Mouse (Mus musculus): ENCODE measurements around the gene Sufu.
A peak's percentile ranks its signal among the peaks of the same experiment; 100 is the strongest.

Gene Sufu

GRCm38 (mm10) chr19:46501401-46502068, 104.8 kb downstream of the Sufu start, which contains the start of gene Trim8:
TSS of gene Trim8 (plus strand) at chr19:46501702.
- DNase-seq: peak; percentile 88

DNA sequence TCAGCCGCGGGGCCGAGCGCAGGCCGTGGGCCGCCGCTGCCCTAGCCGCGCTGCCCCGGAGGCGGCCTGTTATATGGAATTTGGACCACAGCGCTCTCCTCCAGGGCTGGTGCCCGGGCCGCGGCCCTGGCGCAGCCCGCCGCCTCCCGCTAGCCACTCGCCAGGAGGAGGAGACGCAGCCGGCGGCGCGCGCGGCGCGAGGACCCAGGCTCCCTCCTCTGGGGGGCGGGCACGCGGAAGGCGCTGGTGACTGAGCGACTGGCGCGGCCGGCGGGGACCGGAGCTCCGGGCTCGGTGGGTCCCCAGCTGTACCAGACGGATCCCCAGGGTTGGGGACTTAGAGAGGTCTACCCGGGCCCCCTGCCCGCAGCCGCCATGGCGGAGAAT, 105.4 kb downstream of the Sufu start:
- peak; percentile 78 for DNase-seq

GRCm38 (mm10) chr19:46502471-46503166, 105.9 kb downstream of the Sufu start:
- DNase-seq: peak; percentile 74

DNA sequence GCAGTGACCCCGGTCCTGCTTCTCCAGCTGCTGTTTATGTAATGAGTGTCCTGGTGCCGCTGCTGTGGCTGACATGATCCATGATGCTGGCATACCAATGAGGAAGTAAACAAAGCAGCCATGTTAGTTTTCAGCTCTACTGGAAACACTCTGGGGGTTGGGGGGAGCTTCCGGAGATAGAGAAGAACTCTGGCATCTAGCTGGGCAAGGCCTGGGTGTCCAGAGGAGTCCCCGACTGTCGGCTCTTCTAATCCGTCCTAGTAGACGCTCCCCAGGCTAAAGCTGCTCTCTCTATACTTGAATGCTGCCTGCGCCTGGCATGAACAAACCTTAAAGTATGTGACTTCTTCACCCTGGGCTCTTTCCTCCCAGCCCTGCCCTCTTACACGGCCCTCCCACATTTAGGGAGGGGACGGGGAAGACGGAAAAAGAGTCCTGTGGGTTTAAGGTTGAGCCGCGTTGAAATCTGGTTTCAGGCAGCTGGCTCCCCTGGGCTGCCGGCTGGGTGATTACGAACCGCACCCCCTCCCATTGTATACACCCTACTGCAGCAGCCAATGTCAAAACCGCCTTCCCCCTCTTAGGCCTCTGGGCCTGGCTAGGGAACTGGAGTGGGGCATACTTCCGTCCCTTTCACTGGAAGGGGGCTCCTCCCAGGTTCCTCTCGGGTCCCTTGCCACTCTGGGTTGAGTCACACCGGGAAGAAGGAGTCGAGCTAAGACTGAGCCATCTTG, 106.8 kb downstream of the Sufu start:
- peak; percentile 75 for DNase-seq

DNA sequence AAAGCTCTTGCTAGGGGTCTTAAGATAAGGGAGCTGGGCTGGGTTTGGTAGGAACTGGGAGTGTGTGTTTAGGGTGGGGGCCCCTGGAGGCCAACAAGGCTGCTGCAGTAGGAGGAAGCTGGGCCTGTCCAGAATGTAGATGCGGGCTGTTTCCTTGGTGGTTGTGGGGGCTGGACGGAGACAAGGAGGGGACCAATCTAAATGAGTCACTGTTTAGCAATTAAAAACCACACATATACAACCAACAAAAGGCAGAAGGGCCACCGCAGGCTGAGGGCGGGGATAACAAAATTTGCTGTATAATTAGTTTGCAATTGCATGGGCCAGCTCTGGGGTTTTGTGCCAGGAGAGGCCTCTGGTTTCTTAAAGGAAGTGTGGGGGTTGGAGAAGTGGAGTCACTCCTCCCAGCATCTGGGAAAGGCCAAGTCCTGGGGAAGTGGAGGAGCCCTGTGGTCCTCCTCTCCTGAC, 107.4 kb downstream of the Sufu start:
- DNase-seq: no peak

- no peak for DNase-seq
These were observed 108.2 kb downstream of the Sufu start for GRCm38 (mm10) chr19:46504822-46505417.

DNA sequence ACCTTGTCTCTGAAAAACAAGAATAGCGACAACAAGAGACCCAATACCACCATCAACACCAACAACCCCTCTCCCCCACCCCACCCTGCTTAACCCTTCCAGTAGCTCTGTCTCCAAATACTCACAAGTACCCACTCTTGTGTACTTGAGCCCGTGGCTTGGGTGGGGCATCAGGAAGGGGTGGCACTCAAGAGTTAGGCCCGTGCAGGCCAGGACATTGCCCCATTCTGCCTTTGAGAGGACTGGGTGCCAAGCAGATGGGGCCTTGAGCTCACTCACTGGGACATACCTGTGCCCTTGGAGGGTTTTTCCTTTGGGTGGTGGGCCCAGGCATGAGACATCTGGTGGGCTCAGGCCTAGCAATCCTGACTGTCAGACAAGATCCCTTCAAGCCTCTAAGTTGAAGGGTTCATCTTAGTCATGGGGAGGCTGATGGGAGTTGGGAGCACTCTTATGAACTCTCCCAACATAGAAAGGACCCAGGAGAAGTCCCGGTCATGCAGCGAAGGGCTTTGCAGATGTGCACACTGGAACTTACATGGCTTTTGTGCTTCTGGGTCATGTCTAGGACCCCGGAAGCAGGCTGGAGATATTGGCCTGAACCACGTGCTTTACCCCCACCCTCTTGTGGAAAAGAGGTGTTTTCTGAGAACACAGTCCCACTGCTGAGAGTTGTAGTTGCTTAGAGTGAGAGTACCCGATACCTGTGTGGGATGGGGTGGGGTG, 109.1 kb downstream of the Sufu start:
- DNase-seq: no peak

DNA sequence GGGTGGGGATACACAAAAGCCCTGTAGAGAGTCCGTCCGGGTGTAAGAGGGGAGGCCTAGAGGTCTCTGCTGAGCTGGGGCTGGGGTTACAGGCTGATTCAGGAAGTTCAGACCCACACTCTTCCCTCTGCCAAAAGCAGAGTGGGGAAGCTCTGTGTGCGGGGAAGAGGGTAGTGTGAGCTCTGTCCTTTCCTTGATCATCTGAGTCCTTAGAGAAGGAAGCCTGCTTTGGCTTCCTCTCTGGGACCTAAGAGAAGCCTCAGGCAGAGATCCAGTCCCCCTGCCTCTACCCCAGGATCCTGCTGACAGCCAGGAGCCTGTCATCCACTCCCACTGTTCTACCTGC, 109.6 kb downstream of the Sufu start:
- no peak for DNase-seq

- DNase-seq: peak; percentile 71
These were observed 110.5 kb downstream of the Sufu start for GRCm38 (mm10) chr19:46507181-46507581.

DNA sequence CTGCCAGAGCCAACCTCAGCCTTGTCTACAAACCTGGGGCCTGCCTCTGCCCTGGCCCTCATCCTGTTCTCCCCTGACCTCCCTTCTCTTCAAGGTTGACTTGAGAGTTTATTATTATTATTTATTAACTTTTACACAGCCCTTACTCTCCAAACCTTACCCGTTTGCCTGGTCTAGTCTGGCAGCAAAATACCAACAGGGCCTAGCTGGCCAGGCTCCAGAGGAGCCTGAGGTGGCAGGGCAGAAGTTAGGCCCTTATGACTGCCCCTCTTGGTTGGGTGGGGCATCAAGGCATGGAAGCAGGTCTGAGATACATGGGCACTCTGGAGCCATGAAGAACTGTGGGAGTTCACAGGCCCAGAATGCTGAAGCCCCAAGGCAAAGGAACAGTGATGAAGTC, 111.1 kb downstream of the Sufu start:
- DNase-seq: no peak

DNA sequence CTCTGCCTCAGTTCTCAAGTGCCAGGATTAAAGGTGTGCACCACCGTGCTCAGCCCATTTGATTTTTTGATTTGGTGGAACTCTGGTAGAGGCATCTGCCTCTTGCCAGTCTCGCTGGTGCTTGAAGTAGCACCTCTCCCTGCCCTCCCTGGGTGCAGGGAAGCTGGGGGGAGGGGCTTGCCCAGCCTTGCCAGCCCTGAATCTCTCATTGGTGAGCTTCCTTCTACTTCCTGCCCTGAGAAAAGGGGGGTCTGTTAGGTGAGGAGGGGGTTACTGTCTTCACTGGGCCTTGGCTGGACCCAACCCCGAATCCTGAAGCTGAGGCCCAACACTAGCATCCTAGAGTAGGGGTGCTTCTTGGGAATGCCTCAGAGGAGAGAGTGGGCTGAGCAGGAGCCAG, 112.0 kb downstream of the Sufu start:
- DNase-seq: no peak

- no peak for DNase-seq
These were observed 112.5 kb downstream of the Sufu start for GRCm38 (mm10) chr19:46509202-46509601.

GRCm38 (mm10) chr19:46509736-46510135, 113.0 kb downstream of the Sufu start:
- DNase-seq: no peak

- no peak for DNase-seq
These were observed 113.7 kb downstream of the Sufu start for GRCm38 (mm10) chr19:46510401-46510800.

DNA sequence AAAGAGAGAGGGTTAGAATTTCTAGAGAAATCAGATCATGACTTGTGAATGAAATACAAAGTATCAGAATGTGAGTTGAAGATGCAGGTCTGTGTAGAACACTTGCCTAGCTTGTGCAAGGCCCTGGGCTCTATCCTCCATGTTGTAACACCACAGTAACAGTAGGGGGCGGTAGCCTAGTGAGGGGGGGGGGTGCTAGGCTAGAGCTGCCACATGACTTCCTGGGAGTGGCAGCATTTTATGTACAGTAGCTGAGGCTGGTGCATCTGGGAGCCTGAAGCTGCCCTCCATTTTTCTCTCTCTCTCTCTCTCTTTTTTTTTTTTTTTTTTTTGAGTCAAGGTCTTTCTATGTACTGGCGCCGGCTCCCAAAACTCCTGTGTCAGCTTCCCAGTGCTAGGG, 114.1 kb downstream of the Sufu start:
- DNase-seq: no peak

DNA sequence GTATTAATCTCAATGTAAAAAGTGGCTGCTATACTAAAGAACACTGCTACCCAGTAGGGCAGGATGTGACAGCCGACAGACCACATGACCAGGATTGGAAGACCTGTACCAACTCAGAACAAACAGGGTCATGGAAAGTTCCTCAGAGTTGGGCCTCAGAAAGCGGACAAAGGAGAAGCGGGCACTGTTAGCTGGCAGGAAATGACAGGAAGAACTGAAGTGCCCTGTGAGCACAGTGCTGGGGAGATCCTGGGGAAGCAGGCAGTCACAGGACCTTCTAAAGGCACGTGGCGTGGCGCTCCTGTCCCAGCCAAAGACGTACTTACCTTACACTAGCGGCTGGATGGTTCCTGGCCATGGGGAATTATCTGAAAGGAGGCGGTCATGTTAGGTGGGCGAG, 114.6 kb downstream of the Sufu start:
- no peak for DNase-seq

DNA sequence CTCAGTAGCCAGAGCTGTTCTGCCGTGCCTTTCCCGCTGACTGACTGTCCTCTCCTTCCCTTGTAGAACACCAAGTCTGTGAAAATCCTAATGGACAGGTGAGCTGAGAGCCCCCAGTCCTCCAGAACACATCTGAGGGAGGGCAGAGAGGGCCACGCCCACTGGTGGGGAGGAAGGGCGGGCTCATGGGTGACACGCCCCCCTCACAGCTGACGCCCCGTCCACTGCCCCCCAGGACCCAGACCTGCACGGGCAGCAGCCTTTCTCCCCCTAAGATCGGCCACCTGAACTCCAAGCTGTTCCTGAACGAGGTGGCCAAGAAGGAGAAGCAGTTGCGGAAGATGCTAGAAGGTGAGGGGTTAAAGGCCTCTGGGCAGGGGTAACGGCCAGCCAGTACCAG, 117.7 kb downstream of the Sufu start:
- DNase-seq: no peak

DNA sequence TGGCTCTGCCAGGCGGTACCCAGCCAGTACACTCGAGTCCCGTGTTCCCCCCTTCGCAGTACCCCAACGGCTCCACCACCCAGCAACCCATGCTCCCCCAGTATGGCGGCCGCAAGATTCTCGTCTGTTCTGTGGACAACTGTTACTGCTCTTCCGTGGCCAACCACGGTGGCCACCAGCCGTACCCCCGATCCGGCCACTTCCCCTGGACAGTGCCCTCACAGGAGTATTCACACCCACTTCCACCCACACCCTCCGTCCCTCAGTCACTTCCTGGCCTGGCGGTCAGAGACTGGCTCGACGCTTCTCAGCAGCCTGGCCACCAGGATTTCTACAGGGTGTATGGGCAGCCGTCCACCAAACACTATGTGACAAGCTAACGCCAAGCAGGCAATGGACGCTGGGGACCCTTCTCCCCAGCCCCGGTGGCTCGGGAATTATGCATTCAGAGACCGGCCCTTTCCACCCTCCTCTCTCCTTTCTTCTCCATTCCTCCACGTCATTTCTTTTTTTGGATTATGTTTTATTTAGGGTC, 118.7 kb downstream of the Sufu start:
- DNase-seq: no peak

DNA sequence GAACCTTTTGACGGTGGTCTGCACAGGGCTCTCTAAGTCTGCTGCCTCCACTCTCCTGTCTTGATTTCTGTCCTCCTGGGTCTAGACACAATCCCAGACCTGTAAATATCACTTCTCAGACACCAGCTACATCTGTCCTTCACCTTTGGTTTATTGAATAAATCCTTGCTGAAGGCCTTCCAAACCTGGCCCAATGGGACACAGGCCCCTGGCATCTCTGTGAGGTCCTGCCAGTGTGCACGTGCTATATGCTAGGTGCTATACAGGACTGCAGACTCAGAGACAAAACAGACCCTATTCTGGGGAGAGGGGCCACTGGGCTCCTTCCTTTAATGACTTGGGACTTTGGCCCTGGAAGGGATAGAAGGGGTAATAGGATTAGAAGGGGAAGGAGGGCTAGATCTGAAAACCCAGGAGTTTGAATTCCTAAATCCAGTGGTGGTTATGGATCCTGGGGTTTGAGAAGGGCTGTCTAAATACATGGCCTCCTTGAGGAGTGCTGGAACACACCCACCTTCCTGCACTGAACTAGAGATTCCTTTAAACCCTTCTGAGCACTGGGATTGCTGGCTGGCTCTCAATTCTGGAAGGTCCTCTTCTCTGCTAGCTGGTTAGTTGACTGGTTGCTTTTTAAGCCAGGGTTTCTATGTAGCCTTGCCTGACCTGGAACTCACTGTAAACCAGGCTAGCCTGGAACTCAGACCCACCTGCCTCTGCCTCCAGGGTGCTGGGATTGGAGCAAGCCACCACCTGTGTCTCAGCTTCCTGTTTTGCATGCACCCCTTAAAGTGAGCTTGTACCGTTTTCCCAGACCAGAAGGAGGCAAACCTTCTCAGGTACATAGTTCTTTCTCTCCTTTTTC, 120.2 kb downstream of the Sufu start:
- DNase-seq: no peak

DNA sequence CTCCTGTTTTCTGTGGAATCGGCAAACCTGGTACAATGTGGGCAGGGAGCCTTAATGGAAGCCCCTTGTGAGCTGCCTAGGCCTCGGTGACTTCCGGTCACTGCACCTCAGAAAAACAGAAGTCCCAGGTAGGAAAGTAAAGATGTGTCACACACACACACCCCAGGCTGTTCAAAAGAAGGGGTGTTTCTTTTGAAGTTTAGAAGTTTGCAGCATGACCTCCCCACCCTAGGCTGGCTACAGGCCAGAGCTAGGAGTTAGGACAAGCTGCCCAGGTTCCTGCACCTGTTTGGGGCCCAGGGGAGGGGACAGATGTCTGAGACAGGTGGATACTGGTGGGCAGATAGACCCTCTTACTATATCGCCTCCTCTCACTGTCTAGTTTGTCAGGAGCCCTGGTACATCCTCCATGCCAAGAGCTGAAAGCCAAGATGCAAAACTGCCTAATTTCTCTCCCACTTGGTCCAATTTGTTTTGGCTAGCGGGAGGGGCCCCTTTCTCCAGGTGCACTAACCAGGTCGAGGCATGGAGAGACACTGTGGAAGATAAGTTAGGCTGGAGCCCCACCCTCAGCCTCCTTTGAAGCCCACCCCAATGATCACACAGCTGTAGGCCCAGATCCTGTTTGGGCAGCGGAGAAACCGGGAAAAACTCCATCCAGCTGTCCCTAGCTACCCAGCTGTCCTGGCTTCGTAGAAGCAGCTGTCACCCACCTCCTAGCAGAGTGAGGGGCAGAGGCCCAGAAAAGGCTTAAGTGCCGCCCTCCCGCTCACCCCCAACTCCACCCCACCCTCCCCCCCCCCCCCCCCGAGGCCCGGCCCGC, 121.0 kb downstream of the Sufu start:
- DNase-seq: peak; percentile 65

GRCm38 (mm10) chr19:46518352-46518787, 121.7 kb downstream of the Sufu start:
- DNase-seq: peak; percentile 81
